Mouse (Mus musculus) gastrocnemius, postnatal 4 days (tissue): ENCODE results near the gene Nipsnap2. TPM values are rescaled to one million over a fixed set of nuclear protein-coding genes. Genes with fewer than 3 reads are reported as not detected.

Experiments used
- total RNA-seq, 2 experiments: library from RNA; stranded (reverse); gene quantifications; 2 replicates each; pipeline ENCODE4 v1.2.3; 2021

The Nipsnap2 gene
- total RNA-seq, 2 experiments from 2014 or later = 348 to 363 TPM

Other genes with a start within 250 kb of the Nipsnap2 start
- 10 to 100 TPM; 60.5 to 74.0 TPM for gene Sfswap, start 223.8 kb upstream of the Nipsnap2 start, total RNA-seq
- 1 to 10 TPM; 1.8 to 2.2 TPM for gene Mmp17, start 140.9 kb upstream of the Nipsnap2 start, total RNA-seq
- 1 to 10 TPM; 2.5 to 3.6 TPM for gene Zfp11, start 55.0 kb upstream of the Nipsnap2 start, total RNA-seq
- gene Sept14, start 16.6 kb upstream of the Nipsnap2 start, total RNA-seq = not detected
- 10 to 100 TPM; 87.0 to 88.3 TPM for gene Mrps17, start 9.6 kb upstream of the Nipsnap2 start, total RNA-seq
- gene Psph, start 62.4 kb downstream of the Nipsnap2 start, total RNA-seq = 10 to 100 TPM; 15.5 to 20.0 TPM
- gene Sumf2, start 121.9 kb downstream of the Nipsnap2 start, total RNA-seq = 10 to 100 TPM; 20.9 to 22.2 TPM
- gene Chchd2, start 162.4 kb downstream of the Nipsnap2 start, total RNA-seq = 100 to 1,000 TPM; 413 to 416 TPM
- gene Zbed5, start 170.7 kb downstream of the Nipsnap2 start, total RNA-seq = 1 to 10 TPM; 1.5 to 2.0 TPM
- 10 to 100 TPM; 85.0 to 98.6 TPM for gene Phkg1, start 173.5 kb downstream of the Nipsnap2 start, total RNA-seq
- gene Nupr1l, start 183.5 kb downstream of the Nipsnap2 start, total RNA-seq = 1 to 10 TPM; 1.5 to 1.8 TPM
- 10 to 100 TPM; 21.3 to 22.0 TPM for gene Vkorc1l1, start 216.9 kb downstream of the Nipsnap2 start, total RNA-seq